Mouse (Mus musculus): ENCODE data around the gene Wfikkn1. TPM values are rescaled to one million over a fixed set of nuclear protein-coding genes. Genes with fewer than 3 reads are reported as not detected.
A peak's percentile ranks its signal among the peaks of the same experiment; 100 is the strongest.

Wfikkn1 gene
- polyA plus RNA-seq, 1 experiment from 2014 or later = 0.47 TPM

DNA sequence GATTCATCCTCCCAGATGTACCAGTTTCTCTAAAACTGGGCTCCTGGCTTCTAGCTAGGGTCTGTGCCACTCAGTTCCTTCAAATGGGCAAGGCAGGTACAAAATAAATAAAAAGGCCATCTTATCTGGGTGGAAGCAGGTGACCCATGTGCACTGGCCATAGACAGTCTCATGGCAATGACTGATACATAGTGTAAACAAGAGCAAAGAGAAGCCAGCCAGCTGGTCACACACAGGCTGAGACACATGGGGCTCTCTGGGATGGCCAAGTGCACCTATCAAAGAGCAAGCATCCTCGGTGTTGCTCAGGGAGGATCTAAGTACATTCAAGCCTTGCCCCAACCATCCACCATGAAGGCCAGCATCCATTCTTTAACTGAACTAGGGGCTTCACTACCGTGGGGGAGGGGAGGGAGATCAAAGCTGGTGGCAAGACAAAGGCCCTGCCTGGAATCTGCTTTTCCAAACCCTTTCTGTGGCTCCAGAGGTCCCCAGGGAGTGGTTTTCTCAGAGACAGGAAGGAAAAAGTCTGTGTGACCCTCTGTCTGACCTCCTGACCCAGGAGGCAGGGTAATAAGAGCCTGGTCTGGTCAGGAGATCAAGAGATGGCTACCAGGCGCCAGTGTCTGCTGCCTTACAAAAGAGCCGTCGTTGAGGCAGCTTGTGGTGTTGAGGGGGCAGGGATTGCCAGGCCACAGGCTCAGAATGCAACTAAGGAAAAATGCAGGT is 419 bp upstream of the Wfikkn1 start:
- no peak for ATAC-seq
- Histone ChIP-seq H3K27ac (ENCODE audit: low read depth, low read length) (peak overlapping the region; percentile 33; the same call in 1 of the 2 replicates), H3K27me3 (replicated peaks; ENCODE audit: control insufficient read depth, insufficient read depth, low read length) (no peaks in the 10 kb centered on the region), H3K9ac (ENCODE audit: low read length) (peak overlapping the region; percentile 29), H3K36me3 (ENCODE audit: control insufficient read depth, insufficient read depth, low read length) (peaks cover 45% of the 10 kb centered on the region), H3K4me3 (ENCODE audit: low read depth, low read length) (no peak overlapping the region), H3K9me3 (replicated peaks; ENCODE audit: control insufficient read depth, low read length) (no peaks in the 10 kb centered on the region), H3K4me2 (ENCODE audit: low read length) (no peak overlapping the region), H3K4me1 (ENCODE audit: control insufficient read depth, insufficient read depth, low read length) (peaks cover 6% of the 10 kb centered on the region)
- 6% methylated on average over 5 of the region's 5 CpGs for WGBS
- no peak for DNase-seq (ENCODE audit: low spot score)

DNA sequence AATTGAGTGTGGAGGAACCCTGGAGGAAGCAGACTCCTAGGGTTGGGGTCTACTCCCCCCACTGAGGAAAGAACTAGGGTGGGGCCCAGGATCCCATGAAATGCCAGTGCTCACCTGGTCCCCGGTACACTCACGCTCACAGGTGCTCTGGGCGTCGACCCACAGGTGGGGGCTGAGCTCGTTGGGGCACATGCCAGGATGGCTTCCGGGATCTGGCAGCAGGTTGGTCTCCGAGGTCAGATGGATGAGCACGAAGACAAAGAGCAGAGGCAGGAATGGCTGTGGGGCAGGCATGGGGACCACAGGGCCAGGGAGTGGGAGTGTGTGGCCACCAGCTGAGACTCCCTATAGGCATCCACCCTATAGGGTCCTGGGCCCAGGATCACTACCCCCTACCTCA is 908 bp downstream of the Wfikkn1 start:
- H3K4me1 ChIP-seq (ENCODE audit: control insufficient read depth, insufficient read depth, low read length) = peaks cover 7% of the 10 kb centered on the region
- ATAC-seq (no peak), DNase-seq (ENCODE audit: low spot score) (no peak)
- H3K27ac ChIP-seq (ENCODE audit: low read depth, low read length) = no peak overlapping the region
- H3K4me2 ChIP-seq (ENCODE audit: low read length) = no peak overlapping the region
- no peaks in the 10 kb centered on the region for H3K9me3 ChIP-seq (replicated peaks; ENCODE audit: control insufficient read depth, low read length)
- no peak overlapping the region for H3K4me3 ChIP-seq (ENCODE audit: low read depth, low read length)
- peaks cover 45% of the 10 kb centered on the region for H3K36me3 ChIP-seq (ENCODE audit: control insufficient read depth, insufficient read depth, low read length)
- 78% methylated on average over 8 of the region's 8 CpGs for WGBS
- H3K9ac ChIP-seq (ENCODE audit: low read length) = no peak overlapping the region
- H3K27me3 ChIP-seq (replicated peaks; ENCODE audit: control insufficient read depth, insufficient read depth, low read length) = no peaks in the 10 kb centered on the region

DNA sequence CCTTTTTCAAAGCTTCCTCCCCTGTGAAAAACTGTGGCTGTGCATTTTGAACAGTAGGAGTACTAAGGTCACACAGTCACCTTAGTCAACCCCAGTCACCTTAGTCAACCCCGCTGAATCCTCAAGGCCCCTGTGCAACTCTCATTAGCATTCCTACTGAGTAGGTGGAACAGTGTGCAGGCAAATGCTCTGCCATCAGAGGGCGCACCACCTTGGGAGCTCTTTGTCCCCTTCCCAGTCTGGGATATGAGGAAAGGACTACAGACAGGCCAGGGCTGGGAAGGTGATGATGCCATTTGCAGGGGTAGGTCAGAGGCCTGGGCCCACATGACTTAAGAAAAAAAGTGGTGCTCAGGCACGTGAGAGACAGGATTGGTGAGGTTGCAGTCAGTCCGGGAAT is 1.4 kb downstream of the Wfikkn1 start:
- ATAC-seq (no peak), DNase-seq (ENCODE audit: low spot score) (no peak)
- Histone ChIP-seq H3K27ac (ENCODE audit: low read depth, low read length) (no peak overlapping the region), H3K4me1 (ENCODE audit: control insufficient read depth, insufficient read depth, low read length) (peaks cover 8% of the 10 kb centered on the region), H3K9ac (ENCODE audit: low read length) (no peak overlapping the region), H3K9me3 (replicated peaks; ENCODE audit: control insufficient read depth, low read length) (no peaks in the 10 kb centered on the region), H3K4me3 (ENCODE audit: low read depth, low read length) (no peak overlapping the region), H3K27me3 (replicated peaks; ENCODE audit: control insufficient read depth, insufficient read depth, low read length) (no peaks in the 10 kb centered on the region), H3K4me2 (ENCODE audit: low read length) (no peak overlapping the region), H3K36me3 (ENCODE audit: control insufficient read depth, insufficient read depth, low read length) (peaks cover 40% of the 10 kb centered on the region)
- WGBS = 50% methylated on average over 4 of the region's 4 CpGs

DNA sequence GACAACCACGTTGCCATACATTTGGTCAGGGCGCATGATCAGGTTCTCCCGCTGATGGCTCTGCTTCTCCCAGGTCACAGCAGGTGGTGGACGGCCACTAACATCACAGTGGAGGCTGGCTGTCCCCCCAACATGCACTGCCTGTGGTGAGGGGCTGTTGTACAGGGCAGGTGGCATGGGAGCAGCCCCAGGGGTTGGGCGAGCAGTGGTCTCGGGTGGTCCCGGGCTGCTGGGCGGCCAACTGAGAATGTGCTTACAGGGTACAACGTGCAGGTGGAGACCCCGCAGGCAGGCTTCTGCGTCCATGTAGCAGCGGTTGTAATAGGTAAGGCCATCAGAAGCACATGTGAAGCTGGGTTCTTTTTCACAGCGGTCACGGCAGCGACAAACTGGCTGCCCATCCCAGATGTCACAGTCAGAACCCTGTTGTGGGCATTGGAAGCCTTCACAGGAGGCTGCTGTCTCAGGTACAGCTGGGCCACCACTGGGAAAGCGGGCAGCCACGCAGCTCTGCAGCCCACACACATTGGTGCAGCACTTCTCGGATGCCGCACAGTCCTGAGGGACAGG is 2.0 kb downstream of the Wfikkn1 start:
- H3K36me3 ChIP-seq (ENCODE audit: control insufficient read depth, insufficient read depth, low read length) = peaks cover 35% of the 10 kb centered on the region
- no peak overlapping the region for H3K9ac ChIP-seq (ENCODE audit: low read length)
- H3K4me3 ChIP-seq (ENCODE audit: low read depth, low read length) = no peak overlapping the region
- H3K9me3 ChIP-seq (replicated peaks; ENCODE audit: control insufficient read depth, low read length) = no peaks in the 10 kb centered on the region
- DNase-seq (ENCODE audit: low spot score) = no peak
- H3K4me2 ChIP-seq (ENCODE audit: low read length) = no peak overlapping the region
- 87% methylated on average over 19 of the region's 19 CpGs for WGBS
- peaks cover 13% of the 10 kb centered on the region for H3K4me1 ChIP-seq (ENCODE audit: control insufficient read depth, insufficient read depth, low read length)
- ATAC-seq = no peak
- H3K27me3 ChIP-seq (replicated peaks; ENCODE audit: control insufficient read depth, insufficient read depth, low read length) = no peaks in the 10 kb centered on the region
- no peak overlapping the region for H3K27ac ChIP-seq (ENCODE audit: low read depth, low read length)

DNA sequence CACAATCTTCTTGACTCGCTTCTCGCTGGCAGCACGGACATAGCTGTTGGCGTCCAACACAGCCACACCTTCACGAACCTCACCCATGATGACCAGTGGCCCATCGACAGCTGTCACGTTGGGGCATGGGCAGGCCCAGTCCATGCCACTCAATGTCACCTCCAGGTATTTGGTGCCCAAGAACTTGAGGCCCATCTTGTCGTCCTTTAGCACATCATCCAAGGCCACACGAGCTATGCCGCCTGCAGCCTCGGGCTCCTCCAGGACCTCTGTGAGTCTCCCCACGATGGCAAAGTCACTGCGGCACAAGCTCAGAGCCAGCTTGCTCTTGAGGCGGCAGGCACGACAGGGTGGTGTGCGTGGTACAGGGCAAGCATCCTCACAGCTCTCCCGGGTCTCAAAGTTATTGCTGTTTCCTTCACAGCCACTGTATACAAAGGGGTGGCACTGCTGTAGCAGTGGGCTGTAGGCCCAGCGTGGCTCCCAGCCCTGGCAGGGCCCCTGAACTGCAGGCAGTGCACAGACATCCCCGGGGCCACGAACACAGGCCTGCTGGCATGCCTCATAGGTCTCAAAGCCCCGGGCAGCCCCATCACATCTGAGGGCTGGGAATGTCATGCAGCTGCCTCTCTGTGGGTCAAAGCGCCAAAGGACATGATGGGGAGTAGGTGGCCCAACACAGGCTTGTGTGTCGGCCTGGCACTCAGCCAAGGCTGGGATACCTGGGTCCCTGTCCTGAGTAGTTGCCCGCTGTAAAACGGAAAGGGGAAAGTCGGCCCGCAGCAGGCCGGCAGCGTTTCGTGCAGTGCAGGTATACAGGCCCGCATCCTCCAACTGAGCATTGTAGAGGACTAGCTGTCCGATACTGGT is 2.7 kb downstream of the Wfikkn1 start:
- peaks cover 13% of the 10 kb centered on the region for H3K4me1 ChIP-seq (ENCODE audit: control insufficient read depth, insufficient read depth, low read length)
- WGBS = 92% methylated on average over 32 of the region's 32 CpGs

DNA sequence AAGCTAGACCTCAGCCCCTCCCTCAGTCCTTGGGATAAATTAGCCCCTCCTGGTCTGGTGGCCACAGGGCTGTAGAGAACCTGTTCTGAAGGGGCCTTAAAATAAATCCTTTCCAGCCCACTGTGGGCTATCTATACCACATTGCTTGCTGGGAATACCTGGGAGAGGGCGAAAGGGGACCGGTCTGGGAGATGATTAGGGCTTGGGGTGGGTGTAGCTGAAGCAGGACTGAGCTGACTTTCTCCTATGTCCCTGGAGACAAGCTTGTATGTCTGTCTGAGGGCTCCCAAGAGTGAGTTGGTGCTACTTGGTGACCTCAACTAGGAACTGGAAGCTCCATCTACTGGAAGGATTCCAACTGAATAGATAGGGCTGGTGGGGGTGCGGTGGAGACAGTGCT is 3.6 kb downstream of the Wfikkn1 start:
- H3K4me1 ChIP-seq (ENCODE audit: control insufficient read depth, insufficient read depth, low read length) = peaks cover 13% of the 10 kb centered on the region
- WGBS = 99% methylated on average over 3 of the region's 3 CpGs

More for the DNA sequence above, 2.7 kb downstream of the Wfikkn1 start:
- Histone ChIP-seq H3K36me3 (ENCODE audit: control insufficient read depth, insufficient read depth, low read length) (peaks cover 28% of the 10 kb centered on the region), H3K9ac (ENCODE audit: low read length) (no peak overlapping the region), H3K9me3 (replicated peaks; ENCODE audit: control insufficient read depth, low read length) (no peaks in the 10 kb centered on the region), H3K4me3 (ENCODE audit: low read depth, low read length) (no peak overlapping the region), H3K27me3 (replicated peaks; ENCODE audit: control insufficient read depth, insufficient read depth, low read length) (no peaks in the 10 kb centered on the region), H3K27ac (ENCODE audit: low read depth, low read length) (no peak overlapping the region), H3K4me2 (ENCODE audit: low read length) (no peak overlapping the region)
- ATAC-seq (no peak), DNase-seq (ENCODE audit: low spot score) (no peak)

DNA sequence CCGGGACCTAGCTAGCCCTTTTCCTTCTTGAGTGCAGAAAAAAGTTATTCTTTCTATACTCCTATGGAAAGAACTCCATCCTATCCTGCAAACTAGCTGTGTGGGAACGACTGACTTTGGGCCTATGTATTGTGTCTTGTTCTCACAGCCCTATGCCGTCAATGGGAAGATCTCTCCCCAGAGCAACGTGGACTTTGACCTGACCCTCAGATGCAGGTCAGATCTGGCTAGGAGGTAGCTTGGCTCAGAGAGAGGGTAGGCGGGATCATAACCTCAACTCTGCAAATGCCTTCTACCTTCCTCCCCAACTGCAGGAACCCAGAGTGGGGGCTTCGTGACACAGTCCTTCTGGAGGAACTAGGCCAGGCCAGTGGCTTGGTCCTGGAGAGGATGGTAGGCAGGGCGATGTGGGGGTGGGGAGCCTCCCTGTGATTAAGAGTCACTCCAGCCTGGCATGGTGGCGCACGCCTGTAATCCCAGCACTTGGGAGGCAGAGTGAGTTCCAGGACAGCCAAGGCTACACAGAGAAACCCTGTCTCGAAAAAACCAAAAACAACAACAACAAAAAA is 4.2 kb downstream of the Wfikkn1 start:
- DNase-seq (ENCODE audit: low spot score) (no peak), ATAC-seq (no peak)
- H3K36me3 ChIP-seq (ENCODE audit: control insufficient read depth, insufficient read depth, low read length) = peaks cover 17% of the 10 kb centered on the region
- peaks cover 13% of the 10 kb centered on the region for H3K4me1 ChIP-seq (ENCODE audit: control insufficient read depth, insufficient read depth, low read length)
- peak overlapping the region; percentile 88 for H3K4me2 ChIP-seq (ENCODE audit: low read length)
- H3K9ac ChIP-seq (ENCODE audit: low read length) = peak overlapping the region; percentile 80
- H3K27ac ChIP-seq (ENCODE audit: low read depth, low read length) = no peak overlapping the region
- H3K4me3 ChIP-seq (ENCODE audit: low read depth, low read length) = peak overlapping the region; percentile 77
- no peaks in the 10 kb centered on the region for H3K27me3 ChIP-seq (replicated peaks; ENCODE audit: control insufficient read depth, insufficient read depth, low read length)
- 69% methylated on average over 10 of the region's 10 CpGs for WGBS
- no peaks in the 10 kb centered on the region for H3K9me3 ChIP-seq (replicated peaks; ENCODE audit: control insufficient read depth, low read length)

More for the DNA sequence above, 3.6 kb downstream of the Wfikkn1 start:
- H3K27ac ChIP-seq (ENCODE audit: low read depth, low read length) = no peak overlapping the region
- H3K36me3 ChIP-seq (ENCODE audit: control insufficient read depth, insufficient read depth, low read length) = peaks cover 18% of the 10 kb centered on the region
- DNase-seq (ENCODE audit: low spot score) = no peak
- H3K4me3 ChIP-seq (ENCODE audit: low read depth, low read length) = no peak overlapping the region
- no peaks in the 10 kb centered on the region for H3K9me3 ChIP-seq (replicated peaks; ENCODE audit: control insufficient read depth, low read length)
- H3K4me2 ChIP-seq (ENCODE audit: low read length) = no peak overlapping the region
- H3K9ac ChIP-seq (ENCODE audit: low read length) = no peak overlapping the region
- H3K27me3 ChIP-seq (replicated peaks; ENCODE audit: control insufficient read depth, insufficient read depth, low read length) = no peaks in the 10 kb centered on the region
- no peak for ATAC-seq

DNA sequence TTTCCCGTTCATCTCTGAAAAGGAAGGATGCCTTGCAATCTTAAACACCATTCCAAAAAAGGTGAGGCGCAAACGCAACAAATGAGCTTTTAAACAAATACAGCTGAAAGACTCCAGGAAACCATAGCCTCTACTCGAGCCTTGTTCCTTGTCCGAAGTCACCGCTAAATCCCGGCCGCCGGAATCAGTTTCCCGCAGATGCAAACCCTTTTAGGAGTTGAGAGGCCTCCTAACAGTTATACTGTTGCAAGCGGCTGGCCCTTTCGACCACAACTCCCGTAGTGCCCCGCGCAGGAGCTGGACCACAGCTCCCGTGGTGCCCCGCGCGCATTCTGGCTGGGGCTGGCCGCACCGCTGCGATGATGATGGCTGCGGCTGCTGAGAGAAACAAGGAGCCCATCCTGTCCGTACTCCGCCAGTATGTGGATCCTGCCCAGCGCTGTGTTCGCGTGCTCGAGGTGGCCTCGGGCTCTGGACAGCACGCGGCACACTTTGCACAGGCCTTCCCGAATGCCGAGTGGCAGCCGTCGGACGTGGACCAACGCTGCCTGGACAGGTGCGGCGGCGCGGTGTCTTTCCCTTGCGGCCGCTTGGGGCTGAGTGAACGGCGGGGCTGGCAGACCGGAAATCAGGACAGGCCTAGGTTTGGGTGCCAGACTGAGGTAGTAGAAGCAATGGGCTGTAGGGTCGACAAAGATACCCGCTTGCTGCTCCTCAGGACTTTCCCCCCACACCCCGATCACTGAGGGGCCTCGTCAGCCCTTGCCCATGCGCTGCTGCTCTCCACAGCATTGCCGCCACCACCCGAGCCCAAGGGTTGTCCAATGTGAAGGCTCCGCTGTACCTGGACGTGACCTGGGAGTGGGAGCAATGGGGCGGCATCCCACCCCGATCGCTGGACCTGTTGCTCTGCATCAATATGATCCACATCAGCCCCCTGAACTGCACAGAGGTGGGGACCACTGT is 5.2 kb downstream of the Wfikkn1 start:
- under 1% methylated on average over 59 of the region's 59 CpGs for WGBS
- Histone ChIP-seq H3K9me3 (replicated peaks; ENCODE audit: control insufficient read depth, low read length) (no peaks in the 10 kb centered on the region), H3K9ac (ENCODE audit: low read length) (peak overlapping the region; percentile 80), H3K4me2 (ENCODE audit: low read length) (peak overlapping the region; percentile 88), H3K4me1 (ENCODE audit: control insufficient read depth, insufficient read depth, low read length) (peaks cover 13% of the 10 kb centered on the region), H3K27me3 (replicated peaks; ENCODE audit: control insufficient read depth, insufficient read depth, low read length) (no peaks in the 10 kb centered on the region), H3K4me3 (ENCODE audit: low read depth, low read length) (peak overlapping the region; percentile 77), H3K27ac (ENCODE audit: low read depth, low read length) (peak overlapping the region; percentile 94), H3K36me3 (ENCODE audit: control insufficient read depth, insufficient read depth, low read length) (peaks cover 17% of the 10 kb centered on the region)
- ATAC-seq (peak; percentile 96), DNase-seq (ENCODE audit: low spot score) (peak; percentile 93)
